Mouse (Mus musculus): ENCODE measurements at regions not wholly inside any gene's neighbourhood (a gene's known extent, or its start where the extent isn't known, plus 50 kb on each side); places are given as distances from the start of the nearest gene placed in this dataset.

DNA sequence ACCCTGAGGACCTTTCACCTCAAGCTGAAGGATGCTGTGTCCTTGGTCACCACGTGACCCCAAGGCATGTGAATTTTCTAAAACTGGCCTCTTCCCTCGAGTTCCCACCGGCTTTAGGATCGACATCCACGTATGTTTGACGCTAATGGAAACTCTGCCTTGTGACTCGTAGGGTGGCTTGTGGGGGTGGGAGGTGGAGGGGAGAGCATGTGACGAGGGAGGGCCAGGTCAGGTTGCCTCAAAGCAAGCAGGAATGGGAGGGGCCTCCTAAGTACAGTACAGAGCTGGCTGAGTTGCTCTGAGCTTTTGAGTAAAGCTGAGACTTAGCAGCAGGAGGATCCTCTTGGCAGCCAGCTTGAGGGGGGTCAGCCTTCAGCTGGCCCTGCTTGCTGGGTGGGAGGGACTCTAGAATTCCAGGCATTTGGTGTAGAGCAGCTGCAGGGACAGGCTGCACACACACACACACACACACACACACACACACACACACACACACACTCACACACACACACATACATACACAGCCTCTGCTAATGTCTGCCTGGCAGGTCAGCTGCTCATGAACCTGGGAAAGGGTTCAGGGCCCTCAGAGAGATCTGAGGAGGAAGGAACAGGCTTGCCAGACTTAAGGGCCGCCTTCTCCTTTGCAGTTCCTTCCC, 78.5 kb downstream of the Sik1 start:
- DNase-seq (ENCODE audit: low read depth), result no peak

DNA sequence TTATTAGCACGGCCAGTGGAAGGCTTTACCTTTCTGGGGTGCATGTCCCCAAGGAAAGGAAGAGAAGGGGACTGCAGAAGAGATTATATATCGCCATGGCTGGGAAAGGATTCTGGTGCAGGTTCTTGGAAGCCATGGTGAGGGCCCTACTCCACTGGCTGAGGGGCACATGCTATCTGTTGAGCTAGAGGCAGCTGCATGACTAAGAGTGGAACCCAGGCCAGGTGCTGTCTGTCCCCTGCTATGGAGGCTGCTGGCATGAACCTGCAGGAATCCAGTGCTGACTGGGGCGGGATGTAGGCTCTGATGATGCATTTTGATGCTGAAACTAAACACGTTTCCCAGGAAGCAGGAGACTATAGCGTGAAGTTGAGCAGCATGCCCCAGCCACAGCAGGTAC, 77.9 kb downstream of the Sik1 start:
- DNase-seq (ENCODE audit: low read depth), result no peak

DNA sequence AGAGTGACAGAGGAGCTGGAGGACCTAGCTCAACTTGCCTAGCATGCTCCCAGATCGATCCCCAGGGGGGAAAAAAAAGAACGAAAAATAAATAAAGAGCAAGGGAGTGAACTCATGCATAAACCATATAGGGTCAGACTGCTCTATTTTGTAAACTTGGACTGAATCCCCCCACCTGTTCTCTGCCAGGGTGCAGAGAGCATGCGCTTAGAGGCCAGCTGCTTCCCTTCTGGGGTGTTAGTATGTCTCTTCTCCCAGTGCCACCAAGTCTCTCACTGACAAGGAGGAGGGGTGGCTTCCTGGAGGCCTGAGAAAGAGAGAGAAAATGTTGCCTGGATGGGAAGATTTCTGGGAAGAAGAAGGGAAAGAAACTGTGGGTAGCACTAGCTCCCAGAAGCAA, 76.1 kb downstream of the Sik1 start:
- no peak for DNase-seq (ENCODE audit: low read depth)

DNA sequence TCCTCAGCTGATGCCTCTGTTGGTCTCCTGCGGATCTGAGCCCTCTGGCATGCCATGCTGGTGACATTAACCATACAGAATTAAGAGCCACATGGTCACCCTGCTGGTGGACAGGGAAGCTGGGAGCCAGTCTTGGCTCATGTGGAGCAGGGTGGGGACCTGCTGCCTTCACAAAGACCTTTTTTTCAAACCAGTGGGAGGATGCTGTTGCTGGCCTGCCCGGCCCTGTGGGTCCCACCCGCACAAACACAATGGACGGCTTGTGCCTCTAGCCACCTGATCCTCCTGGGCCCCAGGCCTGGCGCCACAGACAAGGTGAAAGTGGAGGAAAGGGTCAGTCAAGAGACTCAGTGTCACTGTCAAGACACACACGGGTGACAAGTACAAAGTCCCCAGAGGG, 73.4 kb downstream of the Sik1 start:
- no peak for DNase-seq (ENCODE audit: low read depth)

DNA sequence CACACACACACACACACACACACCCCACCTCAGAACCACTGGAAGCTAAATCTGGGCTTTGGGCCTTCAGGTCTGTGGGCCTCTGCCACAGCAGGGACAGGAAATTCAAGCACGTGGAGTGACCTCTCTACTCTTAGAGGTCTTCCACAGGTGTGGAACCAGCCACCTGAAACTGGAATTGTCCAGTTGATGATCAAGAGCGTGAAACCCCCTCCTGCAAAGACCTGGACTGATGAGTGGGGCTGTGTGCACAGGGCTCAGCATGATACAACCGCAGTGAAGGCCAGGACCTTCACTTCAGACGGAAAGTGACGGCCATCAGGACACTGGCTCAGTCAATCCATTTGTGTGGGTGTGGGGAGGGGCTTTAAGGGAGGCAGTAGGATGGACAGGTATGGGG, 72.5 kb downstream of the Sik1 start:
- no peak for DNase-seq (ENCODE audit: low read depth)

DNA sequence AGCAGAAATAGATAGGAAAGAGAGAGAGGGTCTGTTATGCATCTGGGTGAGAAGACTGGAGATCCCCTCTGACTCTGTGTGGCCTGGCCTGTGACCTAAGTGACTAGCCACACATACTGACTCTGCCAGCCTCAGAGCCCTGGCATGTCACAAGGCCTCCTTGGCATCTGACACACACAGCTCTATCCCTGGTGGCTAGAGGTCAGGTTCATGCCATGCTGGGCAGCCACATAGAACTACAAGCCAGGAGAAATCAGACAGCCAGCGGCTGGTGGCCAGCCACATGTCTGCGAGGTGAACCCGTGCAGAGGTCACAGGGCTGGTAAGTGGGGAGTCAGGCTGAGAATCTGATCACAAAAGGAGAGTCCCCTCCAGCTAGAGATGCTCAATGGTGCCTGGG, 67.3 kb downstream of the Sik1 start:
- DNase-seq (ENCODE audit: low read depth), result no peak

DNA sequence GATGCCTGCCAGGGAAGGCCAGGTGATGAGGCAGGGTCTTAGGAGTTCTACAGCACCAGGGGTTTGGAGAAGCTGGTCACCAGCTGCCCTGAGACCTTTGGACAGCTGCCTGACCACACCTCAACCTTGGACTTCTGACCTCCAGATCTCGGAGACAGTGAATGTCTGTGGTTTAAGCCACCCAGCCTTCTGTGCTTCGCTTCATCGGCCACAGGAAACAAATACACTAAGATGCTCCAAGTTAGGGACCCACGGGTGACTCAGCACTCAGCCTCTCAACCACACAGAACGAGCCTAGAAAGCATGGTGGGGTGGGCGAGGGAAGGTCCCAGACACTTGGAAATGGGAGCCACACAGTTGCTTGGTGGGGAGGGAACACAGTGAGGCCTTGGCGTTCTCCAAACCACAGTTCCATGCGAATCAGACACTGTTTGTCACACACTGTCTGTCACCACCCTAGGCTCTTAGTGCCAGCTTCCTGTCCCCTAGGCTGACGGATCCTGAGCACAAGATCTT, 66.5 kb downstream of the Sik1 start:
- DNase-seq (ENCODE audit: low read depth), result no peak

DNA sequence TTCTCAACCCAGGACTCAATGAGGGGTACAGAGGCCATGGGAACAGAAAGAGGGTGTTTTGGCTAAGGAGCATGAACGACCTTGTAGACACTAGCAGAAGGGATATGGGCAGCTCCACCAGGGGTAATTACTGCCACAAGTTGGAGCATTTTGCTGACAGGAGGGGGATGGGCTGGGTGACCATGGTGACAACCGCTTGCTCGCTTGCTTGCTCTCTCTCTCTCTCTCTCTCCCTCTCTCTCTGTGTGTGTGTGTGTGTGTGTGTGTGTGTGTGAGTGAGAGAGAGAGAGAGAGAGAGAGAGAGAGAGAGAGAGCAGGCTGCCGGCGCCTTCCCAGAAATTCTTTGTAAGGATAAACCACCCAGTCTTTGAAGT, 65.7 kb downstream of the Sik1 start:
- no peak for DNase-seq (ENCODE audit: low read depth)

DNA sequence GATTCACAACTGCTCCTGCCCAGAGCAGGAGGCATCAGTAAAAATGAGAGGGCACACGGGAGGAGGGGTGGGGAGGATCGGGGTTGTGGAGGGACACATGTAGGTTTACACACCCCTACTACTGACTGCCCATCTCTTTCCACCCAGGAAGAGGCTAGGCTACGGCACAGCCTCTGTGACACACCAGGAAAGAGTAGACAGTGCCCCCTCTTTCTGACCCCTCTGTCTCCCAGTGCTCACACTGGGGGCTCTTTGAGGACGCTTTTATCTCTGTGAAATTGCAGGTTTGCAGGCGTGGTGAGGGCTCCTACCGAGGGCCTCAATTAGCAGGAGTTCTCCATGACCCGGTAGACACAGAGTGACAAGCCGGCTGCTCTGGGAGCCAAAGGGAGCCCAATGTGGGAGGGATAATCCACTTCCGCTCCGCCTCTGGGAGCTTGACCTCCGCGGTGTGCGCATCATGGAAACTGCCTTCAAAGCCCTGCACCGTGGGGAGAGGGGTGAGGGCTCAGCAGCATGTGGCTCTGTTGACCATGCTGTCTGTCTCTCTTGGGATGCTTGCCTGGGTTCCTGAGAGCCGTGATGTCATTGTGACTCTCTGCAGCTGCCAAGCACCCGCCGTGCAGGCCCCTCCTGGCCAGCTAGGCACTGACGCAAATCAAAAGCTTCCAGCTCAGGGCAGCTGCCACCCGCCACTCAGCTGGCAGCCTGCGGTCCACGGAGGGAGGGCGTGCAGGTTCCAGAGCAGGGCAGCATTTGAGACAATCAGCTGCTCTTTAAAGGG, 65.1 kb downstream of the Sik1 start:
- DNase-seq (ENCODE audit: low read depth), result no peak

DNA sequence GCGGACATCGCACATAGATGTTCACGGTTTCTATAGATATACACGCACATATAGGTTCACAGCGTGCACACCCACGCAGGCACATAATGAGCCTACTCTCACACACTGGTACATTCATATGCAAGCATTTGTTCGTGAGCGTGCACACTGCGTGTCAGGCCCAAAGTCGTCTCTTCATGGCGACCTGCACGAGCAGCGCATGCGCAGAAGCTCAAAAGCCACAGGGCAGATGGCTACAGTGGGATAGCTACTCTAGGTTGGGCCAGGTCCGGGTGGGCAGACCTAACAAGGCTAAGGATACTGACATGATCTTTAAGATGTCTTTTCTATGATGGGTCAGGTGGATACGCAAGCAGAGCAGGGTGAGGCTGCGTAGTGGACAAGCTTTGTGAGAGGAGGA, 63.9 kb downstream of the Sik1 start:
- DNase-seq (ENCODE audit: low read depth), result no peak

DNA sequence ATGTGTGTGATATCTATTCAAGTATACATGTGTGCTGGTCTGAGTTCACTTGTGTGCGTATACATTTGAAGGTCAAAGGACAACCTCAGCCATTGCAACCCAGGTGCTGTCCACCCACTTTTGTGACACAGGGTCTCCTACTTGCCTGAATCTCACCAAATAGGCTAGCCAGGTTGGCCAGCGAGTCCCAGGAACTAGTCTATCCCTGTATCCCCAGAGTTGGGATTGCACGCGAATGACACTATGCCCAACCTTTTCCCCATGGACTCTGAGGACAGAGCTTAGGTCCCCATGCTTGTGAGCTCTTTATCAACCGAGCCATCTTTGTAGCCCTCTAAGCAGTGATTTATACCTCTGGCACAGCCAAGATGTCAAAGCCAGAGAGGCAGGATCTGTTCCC, 62.6 kb downstream of the Sik1 start:
- no peak for DNase-seq (ENCODE audit: low read depth)

DNA sequence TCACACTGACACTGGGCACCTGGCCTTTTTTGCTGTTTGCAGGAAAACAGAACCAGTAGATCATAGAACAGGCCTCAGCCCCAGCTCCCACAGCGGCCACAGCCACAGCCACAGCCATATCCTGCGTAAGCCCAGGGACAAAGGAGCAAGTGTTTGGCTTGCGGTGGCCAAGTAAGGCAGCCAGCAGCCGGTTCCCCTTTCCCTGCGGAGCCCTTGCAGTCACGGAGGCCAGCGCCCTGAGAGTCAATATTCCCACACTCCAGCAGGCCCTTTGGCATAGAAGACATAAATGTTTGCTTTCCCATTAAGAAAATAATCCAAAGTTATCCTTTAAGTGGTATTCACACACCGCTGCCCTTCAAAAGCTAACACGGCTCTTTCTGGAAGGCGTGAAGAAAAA, 62.1 kb downstream of the Sik1 start:
- no peak for DNase-seq (ENCODE audit: low read depth)

DNA sequence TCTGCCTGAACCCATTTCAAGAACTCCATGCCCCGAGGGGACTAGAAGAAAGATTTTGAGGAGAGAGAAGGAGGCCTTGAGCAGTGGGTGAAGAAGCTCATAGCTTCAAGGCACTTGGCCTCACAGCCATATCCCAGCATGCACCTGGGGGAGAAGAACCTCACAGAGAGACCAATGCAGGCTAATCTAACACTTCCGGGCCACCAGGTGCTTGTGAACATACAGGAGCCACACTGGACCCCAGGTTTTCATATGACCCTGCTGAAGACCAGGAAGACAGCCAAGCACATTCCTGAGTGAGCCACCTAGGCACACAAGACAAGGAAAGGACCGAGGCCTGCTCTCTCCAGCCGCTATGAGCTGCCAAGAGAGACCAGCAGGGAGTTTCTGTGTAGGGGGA, 61.6 kb downstream of the Sik1 start:
- no peak for DNase-seq (ENCODE audit: low read depth)
